Mouse (Mus musculus) liver, embryonic 14.5 days (tissue): ENCODE results near the gene Rufy2. TPM values are rescaled to one million over a fixed set of nuclear protein-coding genes. Genes with fewer than 3 reads are reported as not detected.

Experiments used
- ATAC-seq: fragments of 200-750 bp; cut with Nextera tagmentation; 2 replicates; pipeline ENCODE4 v1.8.0; 2017; ENCODE audit warnings: moderate number of reproducible peaks, mild to moderate bottlenecking, moderate library complexity; ENCODE audit not compliant: insufficient read depth
- DNase-seq, 3 experiments: peaks; one replicate each; pipeline ENCODE4 v3.0.0-alpha.2; 2012 to 2013; ENCODE audit warnings: low read depth in 3 of 3, low spot score in 3 of 3
- H3K27ac ChIP-seq: fragments of 300-500 bp; sonication (generic); 2 replicates; pipeline ENCODE4 v1.5.1; 2014; ENCODE audit warnings: moderate library complexity, mild to moderate bottlenecking, control low read depth, inconsistent platforms
- H3K27me3 ChIP-seq: fragments of 300-500 bp; sonication (generic); 2 replicates; pipeline ENCODE4 v1.6.1; 2014; ENCODE audit warnings: mild to moderate bottlenecking, low read length, moderate library complexity; ENCODE audit not compliant: control insufficient read depth, insufficient read depth
- H3K36me3 ChIP-seq: fragments of 300-500 bp; sonication (generic); replicated peaks from 2 replicates; pipeline ENCODE4 v1.6.1; 2014; ENCODE audit warnings: low read depth; ENCODE audit not compliant: control insufficient read depth, insufficient read depth
- H3K4me1 ChIP-seq, 2 experiments: fragments of 200-500 bp in 1 of 2; fragments of 300-500 bp in 1 of 2; sonication (generic) in 1 of 2; replicated peaks; 2 replicates each; pipeline ENCODE4 v1.6.1; 2012 to 2014; ENCODE audit warnings: antibody characterized with exemption in 1 of 2, inconsistent platforms in 1 of 2, low read length in 1 of 2; ENCODE audit not compliant: control insufficient read depth in 2 of 2, insufficient read depth in 2 of 2
- H3K4me2 ChIP-seq: fragments of 300-500 bp; sonication (generic); 2 replicates; pipeline ENCODE4 v1.6.1; 2014; ENCODE audit warnings: low read depth, mild to moderate bottlenecking, control low read depth, moderate library complexity
- H3K4me3 ChIP-seq, 2 experiments: fragments of 200-500 bp in 1 of 2; fragments of 300-500 bp in 1 of 2; sonication (generic) in 1 of 2; 2 replicates each; pipeline ENCODE4 v1.5.1; 2012 to 2014; ENCODE audit warnings: low read depth in 2 of 2, low read length in 2 of 2, mild to moderate bottlenecking in 2 of 2, control low read depth in 1 of 2, inconsistent platforms in 1 of 2, moderate library complexity in 1 of 2; ENCODE audit not compliant: insufficient read depth in 1 of 2
- H3K9ac ChIP-seq: fragments of 300-500 bp; sonication (generic); replicated peaks from 2 replicates; pipeline ENCODE4 v1.6.1; 2014; ENCODE audit warnings: mild to moderate bottlenecking, control low read depth, moderate library complexity
- H3K9me3 ChIP-seq: fragments of 300-500 bp; sonication (generic); 2 replicates; pipeline ENCODE4 v1.6.1; 2016; ENCODE audit warnings: low read length, mixed read lengths; ENCODE audit not compliant: control insufficient read depth
- CTCF ChIP-seq: IDR thresholded peaks from 2 replicates; pipeline ENCODE4 v1.5.1; 2016; ENCODE audit warnings: antibody characterized with exemption, low read depth, control low read depth
- EP300 ChIP-seq: IDR thresholded peaks from 2 replicates; pipeline ENCODE4 v1.6.1; 2016; ENCODE audit warnings: antibody characterized with exemption, low read depth
- WGBS: fragments of 180-500 bp; shearing (Covaris S2); extraction: QIAGEN DNeasy Blood & Tissue Kit; methylation state at CpG from one replicate; pipeline ENCODE4 v1.1.7; 2014; ENCODE audit not compliant: insufficient replicate concordance; 5-methylcytosine and 5-hydroxymethylcytosine counted together
- polyA plus RNA-seq, 2 experiments: library from polyadenylated mRNA; depleted of rRNA in 1 of 2; stranded (reverse) in 1 of 2; unstranded in 1 of 2; fragments of >200 nt; fragmentation: Nextera tagmentation in 1 of 2; extraction: Ambion mirVana in 1 of 2; gene quantifications; 2 replicates each; pipeline versions ENCODE4 v1.2.1 to v1.2.3; 2012 to 2014

Gene Rufy2
- polyA plus RNA-seq, 2 experiments = 1.1 to 1.3 TPM

GRCm38 (mm10) chr10:62993991-62994390 lies 14.0 kb downstream of the Rufy2 start:
- Histone ChIP-seq H3K9me3 (no peaks in the 10 kb centered on the region), H3K27me3 (no peaks in the 10 kb centered on the region), H3K4me2 (no peak overlapping the region), H3K36me3 (no peaks in the 10 kb centered on the region), H3K4me1 (no peaks in the 10 kb centered on the region), H3K27ac (no peak overlapping the region), H3K9ac (no peak overlapping the region), H3K4me3 (no peak overlapping the region)
- no peak for DNase-seq
- no peak for ATAC-seq
- no peak for TF ChIP-seq EP300
- TF ChIP-seq CTCF = no peak
- 71% methylated on average over 7 of the region's 9 CpGs for WGBS

- Histone ChIP-seq H3K4me2 (no peak overlapping the region), H3K9ac (no peak overlapping the region), H3K4me3 (no peak overlapping the region), H3K27ac (no peak overlapping the region), H3K9me3 (no peaks in the 10 kb centered on the region), H3K4me1 (peaks cover 0 to 8% of the 10 kb centered on the region in 2 experiments; a peak in 1 of 4 replicates), H3K27me3 (no peaks in the 10 kb centered on the region), H3K36me3 (no peaks in the 10 kb centered on the region; the same call in 1 of the 2 replicates)
- TF ChIP-seq CTCF (no peak), EP300 (peak; percentile 39; the same call in 1 of the 2 replicates)
- 33% methylated on average over 9 of the region's 9 CpGs for WGBS
- ATAC-seq = peak; percentile 85
- peak in 1 of 3 experiments; percentile 35 for DNase-seq
Measured at GRCm38 (mm10) chr10:63000584-63000983, 20.6 kb downstream of the Rufy2 start.

GRCm38 (mm10) chr10:63003252-63003651 lies 23.2 kb downstream of the Rufy2 start:
- Histone ChIP-seq H3K4me3 (no peak overlapping the region), H3K4me1 (peaks cover 0 to 8% of the 10 kb centered on the region in 2 experiments; a peak in 1 of 4 replicates), H3K36me3 (no peaks in the 10 kb centered on the region; the same call in 1 of the 2 replicates), H3K4me2 (no peak overlapping the region), H3K27me3 (no peaks in the 10 kb centered on the region), H3K9ac (no peak overlapping the region), H3K9me3 (no peaks in the 10 kb centered on the region), H3K27ac (no peak overlapping the region)
- DNase-seq (no peak), ATAC-seq (no peak)
- TF ChIP-seq CTCF = no peak
- no peak for TF ChIP-seq EP300
- WGBS = 67% methylated on average over 9 of the region's 9 CpGs

- Histone ChIP-seq H3K4me1 (peaks cover 0 to 8% of the 10 kb centered on the region in 2 experiments; a peak in 1 of 4 replicates), H3K9me3 (no peaks in the 10 kb centered on the region), H3K9ac (no peak overlapping the region), H3K4me3 (no peak overlapping the region), H3K27me3 (no peaks in the 10 kb centered on the region), H3K36me3 (no peaks in the 10 kb centered on the region; the same call in 1 of the 2 replicates), H3K27ac (no peak overlapping the region), H3K4me2 (no peak overlapping the region)
- ATAC-seq (no peak), DNase-seq (no peak)
- TF ChIP-seq EP300 (no peak), CTCF (no peak)
- 80% methylated on average over 9 of the region's 9 CpGs for WGBS
Measured at GRCm38 (mm10) chr10:63004556-63004955, 24.5 kb downstream of the Rufy2 start.

- H3K4me3 ChIP-seq = no peak overlapping the region
- no peaks in the 10 kb centered on the region for H3K4me1 ChIP-seq
- WGBS = 72% methylated on average over 3 of the region's 3 CpGs
- no peak overlapping the region for H3K27ac ChIP-seq
- no peak for ATAC-seq
- no peaks in the 10 kb centered on the region for H3K9me3 ChIP-seq
- H3K4me2 ChIP-seq = no peak overlapping the region
- no peak for TF ChIP-seq EP300
- no peak; the same call in 1 of the 2 replicates for TF ChIP-seq CTCF
- no peak for DNase-seq
- no peaks in the 10 kb centered on the region for H3K27me3 ChIP-seq
- peaks cover 23% of the 10 kb centered on the region for H3K36me3 ChIP-seq
- H3K9ac ChIP-seq = no peak overlapping the region
Measured at GRCm38 (mm10) chr10:63008193-63008592, 28.2 kb downstream of the Rufy2 start.
